Mouse (Mus musculus): ENCODE measurements around the gene Prkacb. TPM values are rescaled to one million over a fixed set of nuclear protein-coding genes. Genes with fewer than 3 reads are reported as not detected.
"Not testable (repeated sequence)": the region's sequence is repeated elsewhere in the genome, so short reads cannot be mapped to it uniquely, and the experiment has no call there.

Prkacb gene
- polyA plus RNA-seq, 1 experiment, result 21.8 TPM

DNA sequence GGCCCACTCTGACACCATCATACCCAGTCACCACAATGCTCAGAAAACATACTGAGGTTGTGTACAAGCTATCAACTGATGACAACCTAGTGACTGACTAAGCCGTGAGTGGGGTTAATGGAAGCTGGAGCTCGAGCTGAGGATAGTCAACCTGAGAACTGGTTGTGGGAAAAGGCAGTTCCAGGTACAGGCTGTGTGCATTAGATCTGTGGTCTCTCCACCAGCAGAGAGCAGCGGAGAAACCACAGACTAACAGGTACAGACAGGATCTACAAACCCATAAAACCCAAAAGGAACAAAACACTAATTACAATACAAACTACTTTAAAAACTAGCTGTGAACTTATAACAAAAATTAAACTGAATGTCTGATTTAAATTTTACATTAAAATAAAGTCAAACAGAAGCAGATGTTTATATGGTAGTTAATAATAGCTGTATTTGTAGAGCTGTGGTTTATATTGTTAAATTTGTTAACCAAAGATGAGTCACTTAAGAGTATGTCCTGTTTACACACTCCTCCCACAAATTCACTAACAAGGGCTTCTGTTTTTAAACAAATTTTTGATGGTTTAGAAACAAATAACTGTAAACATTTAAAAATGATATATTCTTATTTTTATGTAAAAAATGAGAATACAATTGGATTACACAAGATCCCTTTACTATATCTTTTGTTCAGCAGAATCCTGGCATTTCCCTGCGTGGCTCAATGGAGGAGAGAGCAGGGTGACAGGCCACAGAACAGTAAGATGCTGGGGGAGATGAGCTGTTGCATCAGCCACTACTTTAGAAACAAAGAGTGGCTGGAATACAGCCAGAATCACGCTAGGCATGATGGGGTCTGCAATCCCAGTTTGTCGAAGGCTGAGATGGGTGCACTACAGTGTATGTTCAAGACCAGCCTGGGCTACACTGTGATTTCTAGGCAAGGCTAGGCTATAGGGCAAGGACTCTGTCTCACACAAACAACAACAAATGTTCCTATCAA is 54.5 kb downstream of the Prkacb start:
- H3K27ac ChIP-seq (ENCODE audit: insufficient read depth, low read length), result no peak overlapping the region
- 78% methylated on average over 6 of the region's 6 CpGs for WGBS
- peaks cover 11% of the 10 kb centered on the region; the same call in 1 of the 2 replicates for H3K36me3 ChIP-seq (ENCODE audit: control insufficient read depth, insufficient read depth, low read length)
- TF ChIP-seq CTCF (IDR thresholded peaks at IDR 0.05; ENCODE audit: extremely low read depth, insufficient read depth, insufficient read length, insufficient replicate concordance), result no peak
- TF ChIP-seq POLR2A (IDR thresholded peaks at IDR 0.05; ENCODE audit: low read depth, low read length), result no peak
- DNase-seq (ENCODE audit: low read depth in 1 of 2, low spot score in 2 of 2), result no peak
- H3K4me1 ChIP-seq (ENCODE audit: control insufficient read depth, insufficient read depth, insufficient read length), result 0 out of 2 replicates have a peak, but pooled peaks cover 2% of the 10 kb centered on the region
- H3K4me3 ChIP-seq (ENCODE audit: extremely low read depth, insufficient read depth, insufficient read length), result no peak overlapping the region
- no peaks in the 10 kb centered on the region for H3K27me3 ChIP-seq (ENCODE audit: control insufficient read depth, insufficient read depth, low read length)

DNA sequence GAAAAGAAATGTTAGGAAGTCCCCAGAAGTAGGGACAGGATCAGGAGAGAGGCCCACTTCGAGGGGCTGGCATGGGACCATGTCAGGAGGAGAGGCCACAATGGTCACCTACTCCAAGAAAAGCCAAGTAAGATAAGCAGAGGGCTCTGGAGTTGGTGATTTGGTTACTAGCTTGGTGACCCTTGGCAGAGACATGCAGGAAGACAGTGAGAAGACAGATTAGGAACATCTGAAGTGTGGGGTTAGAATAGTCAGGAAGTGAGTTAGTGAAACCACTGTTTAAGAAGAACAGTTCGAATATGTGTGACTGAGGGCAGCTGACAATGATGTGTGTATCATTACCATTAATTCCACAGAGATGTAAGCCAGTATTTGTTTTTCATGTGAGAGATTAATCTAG is 58.5 kb downstream of the Prkacb start:
- Histone ChIP-seq H3K27me3 (ENCODE audit: control insufficient read depth, insufficient read depth, low read length) (no peaks in the 10 kb centered on the region), H3K4me3 (ENCODE audit: extremely low read depth, insufficient read depth, insufficient read length) (no peak overlapping the region), H3K36me3 (ENCODE audit: control insufficient read depth, insufficient read depth, low read length) (peaks cover 21% of the 10 kb centered on the region), H3K27ac (ENCODE audit: insufficient read depth, low read length) (no peak overlapping the region), H3K4me1 (ENCODE audit: control insufficient read depth, insufficient read depth, insufficient read length) (no peaks in the 10 kb centered on the region)
- no peak for TF ChIP-seq CTCF (IDR thresholded peaks at IDR 0.05; ENCODE audit: extremely low read depth, insufficient read depth, insufficient read length, insufficient replicate concordance)
- no peak for TF ChIP-seq POLR2A (IDR thresholded peaks at IDR 0.05; ENCODE audit: low read depth, low read length)
- no peak for DNase-seq (ENCODE audit: low read depth in 1 of 2, low spot score in 2 of 2)
- 63% methylated on average over 2 of the region's 2 CpGs for WGBS

DNA sequence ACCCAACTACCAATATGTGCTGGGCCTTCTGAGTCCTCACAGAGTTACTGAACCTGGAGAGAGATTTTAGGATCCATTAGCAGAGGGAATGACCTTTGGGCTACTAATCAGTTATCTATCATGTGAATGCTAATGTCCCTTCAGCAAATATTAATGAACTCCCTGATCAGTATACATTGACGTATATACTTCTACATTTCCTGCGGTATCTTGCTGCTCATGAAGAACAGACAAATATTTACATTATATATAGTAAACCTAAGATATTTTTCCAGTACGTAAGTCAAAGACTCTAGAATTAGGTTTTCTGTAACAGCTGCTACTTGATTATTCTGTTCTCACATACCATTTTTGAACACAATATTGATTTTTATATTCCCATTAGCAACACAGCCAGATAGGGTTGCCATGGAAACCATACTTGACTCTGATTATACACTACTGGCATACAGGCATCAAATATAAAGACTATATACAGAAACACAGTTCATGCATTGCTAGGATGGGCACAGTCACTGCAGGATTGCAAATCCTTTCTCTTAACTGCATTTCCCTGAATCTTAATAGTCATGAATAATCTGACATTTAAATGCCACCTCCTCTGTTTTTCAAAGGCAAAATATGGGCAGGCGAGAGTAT is 71.1 kb downstream of the Prkacb start:
- no peaks in the 10 kb centered on the region for H3K27me3 ChIP-seq (ENCODE audit: control insufficient read depth, insufficient read depth, low read length)
- 93% methylated on average over 4 of the region's 4 CpGs for WGBS
- H3K4me3 ChIP-seq (ENCODE audit: extremely low read depth, insufficient read depth, insufficient read length), result no peak overlapping the region
- H3K4me1 ChIP-seq (ENCODE audit: control insufficient read depth, insufficient read depth, insufficient read length), result no peaks in the 10 kb centered on the region
- no peak for DNase-seq (ENCODE audit: low read depth in 1 of 2, low spot score in 2 of 2)
- no peak for TF ChIP-seq CTCF (IDR thresholded peaks at IDR 0.05; ENCODE audit: extremely low read depth, insufficient read depth, insufficient read length, insufficient replicate concordance)
- H3K36me3 ChIP-seq (ENCODE audit: control insufficient read depth, insufficient read depth, low read length), result peaks cover 29% of the 10 kb centered on the region
- H3K27ac ChIP-seq (ENCODE audit: insufficient read depth, low read length), result no peak overlapping the region

DNA sequence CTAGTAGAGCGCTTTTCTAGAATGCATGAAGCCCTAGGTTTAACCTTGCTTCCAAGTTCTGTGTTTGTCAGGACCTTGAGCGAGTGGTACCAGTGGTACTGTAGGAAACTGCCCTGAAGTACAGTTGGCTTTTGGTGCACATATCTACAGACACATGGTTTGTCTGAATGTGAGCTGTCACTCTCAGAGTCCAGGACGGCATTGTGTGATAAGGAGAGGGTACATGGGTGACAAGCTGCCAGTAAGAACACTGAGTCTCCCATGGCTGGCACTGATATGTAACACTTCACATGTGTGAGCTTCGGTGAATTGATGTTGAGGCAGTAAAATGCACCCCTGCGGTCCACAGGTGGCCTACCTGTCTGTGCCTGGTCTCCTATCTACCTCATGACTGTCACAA is 71.6 kb downstream of the Prkacb start:
- H3K27me3 ChIP-seq (ENCODE audit: control insufficient read depth, insufficient read depth, low read length), result no peaks in the 10 kb centered on the region
- H3K4me1 ChIP-seq (ENCODE audit: control insufficient read depth, insufficient read depth, insufficient read length), result no peaks in the 10 kb centered on the region
- 84% methylated on average over 5 of the region's 5 CpGs for WGBS
- H3K4me3 ChIP-seq (ENCODE audit: extremely low read depth, insufficient read depth, insufficient read length), result no peak overlapping the region
- no peak for TF ChIP-seq CTCF (IDR thresholded peaks at IDR 0.05; ENCODE audit: extremely low read depth, insufficient read depth, insufficient read length, insufficient replicate concordance)
- TF ChIP-seq POLR2A (IDR thresholded peaks at IDR 0.05; ENCODE audit: low read depth, low read length), result no peak
- no peak overlapping the region for H3K27ac ChIP-seq (ENCODE audit: insufficient read depth, low read length)
- no peak for DNase-seq (ENCODE audit: low read depth in 1 of 2, low spot score in 2 of 2)
- H3K36me3 ChIP-seq (ENCODE audit: control insufficient read depth, insufficient read depth, low read length), result peaks cover 26% of the 10 kb centered on the region

DNA sequence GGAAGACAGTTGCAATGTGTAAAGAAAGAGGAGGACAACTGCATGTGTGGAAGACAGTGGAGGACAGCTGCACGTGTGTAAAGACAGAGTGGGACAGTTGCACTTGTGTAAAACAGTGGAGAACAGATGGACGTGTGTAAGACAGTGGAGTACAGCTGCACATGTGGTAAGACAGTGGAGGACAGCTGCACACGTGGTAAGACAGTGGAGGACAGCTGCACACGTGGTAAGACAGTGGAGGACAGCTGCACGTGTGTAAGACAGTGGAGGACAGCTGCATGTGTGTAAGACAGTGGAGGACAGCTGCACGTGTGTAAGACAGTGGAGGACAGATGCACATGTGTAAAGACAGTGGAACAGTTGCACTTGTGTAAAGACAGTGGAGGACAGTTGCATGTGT is 76.6 kb downstream of the Prkacb start:
- not testable (repeated sequence) for H3K4me3 ChIP-seq (ENCODE audit: extremely low read depth, insufficient read depth, insufficient read length); H3K4me1 ChIP-seq (ENCODE audit: control insufficient read depth, insufficient read depth, insufficient read length); H3K27me3 ChIP-seq (ENCODE audit: control insufficient read depth, insufficient read depth, low read length); DNase-seq (ENCODE audit: low read depth in 1 of 2, low spot score in 2 of 2); H3K27ac ChIP-seq (ENCODE audit: insufficient read depth, low read length)
- WGBS, result 78% methylated on average over 6 of the region's 6 CpGs
- H3K36me3 ChIP-seq (ENCODE audit: control insufficient read depth, insufficient read depth, low read length), result peaks cover 33% of the 10 kb centered on the region

DNA sequence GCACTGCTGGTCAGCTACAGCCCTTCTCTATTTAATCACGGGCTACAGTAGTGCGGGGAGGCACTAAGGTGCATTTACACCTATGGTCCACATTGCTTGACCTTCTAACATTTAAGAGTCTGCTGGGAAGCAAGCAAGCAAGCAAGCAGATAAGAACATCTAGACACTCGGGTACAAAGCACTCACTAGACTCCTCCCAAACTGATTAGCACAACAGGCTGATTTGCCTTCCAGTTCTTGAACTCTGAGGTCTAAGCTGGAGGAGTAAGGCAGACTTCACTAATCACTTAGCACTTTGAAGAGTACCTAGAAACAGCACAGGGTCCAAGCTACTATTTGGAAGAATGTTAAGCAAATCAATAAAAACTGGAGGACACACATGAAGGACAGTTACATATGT is 77.1 kb downstream of the Prkacb start:
- no peak for DNase-seq (ENCODE audit: low read depth in 1 of 2, low spot score in 2 of 2)
- WGBS, result 76% methylated on average over 3 of the region's 3 CpGs
- Histone ChIP-seq H3K36me3 (ENCODE audit: control insufficient read depth, insufficient read depth, low read length) (peaks cover 34% of the 10 kb centered on the region), H3K27me3 (ENCODE audit: control insufficient read depth, insufficient read depth, low read length) (no peaks in the 10 kb centered on the region), H3K4me3 (ENCODE audit: extremely low read depth, insufficient read depth, insufficient read length) (no peak overlapping the region), H3K27ac (ENCODE audit: insufficient read depth, low read length) (no peak overlapping the region), H3K4me1 (ENCODE audit: control insufficient read depth, insufficient read depth, insufficient read length) (no peaks in the 10 kb centered on the region)
- no peak for TF ChIP-seq POLR2A (IDR thresholded peaks at IDR 0.05; ENCODE audit: low read depth, low read length)
- no peak for TF ChIP-seq CTCF (IDR thresholded peaks at IDR 0.05; ENCODE audit: extremely low read depth, insufficient read depth, insufficient read length, insufficient replicate concordance)

Measured in spleen, adult 2 months (tissue).